23 mouse cellular contexts compared by ENCODE assay signal in genomic region chr14:60629887-60630460, GRCm38 (mm10). TPM values are rescaled to one million over a fixed set of nuclear protein-coding genes. Genes with fewer than 3 reads are reported as not detected.
DNase-seq lines count a peak whose midpoint lies in the region; ATAC-seq and TF ChIP-seq lines count a peak whose summit lies in the region.
"Had no signal": no experiment of that assay in that cellular context is flagged by ENCODE, and none has a peak within 500 bp of the region (broad histone marks: within the 10 kb centered on the region; RNA-seq: fewer than 3 reads in every experiment).

No protein-coding gene starts in this region.

- no peak for TF ChIP-seq CTCF in lung, postnatal 0 days (IDR thresholded peaks at IDR 0.05)
- TF ChIP-seq CTCF in lung, adult 2 months (IDR thresholded peaks at IDR 0.05; ENCODE audit: insufficient read depth, low read length), result no peak

- H3K4me3 ChIP-seq in lung, postnatal 0 days (ENCODE audit: low read depth, low read length), result no peak overlapping the region
- H3K4me3 ChIP-seq in lung, adult 2 months (replicated peaks; ENCODE audit: extremely low read depth, low read depth, low read length), result no peak overlapping the region
- H3K4me3 ChIP-seq in neural tube, embryonic 15.5 days (replicated peaks), result no peak overlapping the region
- H3K4me3 ChIP-seq: embryonic facial prominence, embryonic 10.5 days; forebrain, embryonic 10.5 days; hindbrain, embryonic 15.5 days; midbrain, embryonic 12.5 days had no signal

- no peak overlapping the region for H3K4me2 ChIP-seq in lung, postnatal 0 days (replicated peaks; ENCODE audit: low read depth, low read length)
- no peak overlapping the region for H3K4me2 ChIP-seq in neural tube, embryonic 15.5 days
- H3K4me2 ChIP-seq: hindbrain, embryonic 15.5 days; midbrain, embryonic 12.5 days had no signal

- DNase-seq in adrenal gland, postnatal 14 days, result peak; percentile 42
- no peak for DNase-seq in adrenal gland, adult 8-10 months
- peak; percentile 83 for DNase-seq in lung, postnatal 0 days (ENCODE audit: low spot score)
- DNase-seq in lung, adult 2 months, result no peak
- DNase-seq in lung, postnatal 10 days, result peak; percentile 72
- no peak for DNase-seq in embryo, embryonic 9.5 days (ENCODE audit: extremely low spot score)
- DNase-seq: cerebellum, adult 11 months; cerebellum, adult 9-11 months; forebrain, postnatal 0 days; gastrocnemius, postnatal 36 days; heart, postnatal 4 days; kidney, adult 2 months; kidney, postnatal 36 days; layer of hippocampus, postnatal 36 days; thymus, adult 2 months; thymus, postnatal 4 days had no signal

- H3K27ac ChIP-seq in lung, postnatal 0 days (ENCODE audit: low read length), result 0 out of 2 replicates have a peak overlapping the region, but pooled peaks have one; percentile 4
- no peak overlapping the region for H3K27ac ChIP-seq in neural tube, embryonic 15.5 days (replicated peaks)
- H3K27ac ChIP-seq: embryonic facial prominence, embryonic 10.5 days; forebrain, embryonic 10.5 days; hindbrain, embryonic 15.5 days; midbrain, embryonic 12.5 days; stomach, postnatal 0 days had no signal

- H3K36me3 ChIP-seq in lung, postnatal 0 days (ENCODE audit: insufficient read depth, low read length), result no peaks in the 10 kb centered on the region
- H3K36me3 ChIP-seq in neural tube, embryonic 15.5 days, result no peaks in the 10 kb centered on the region
- H3K36me3 ChIP-seq: embryonic facial prominence, embryonic 10.5 days; forebrain, embryonic 10.5 days; hindbrain, embryonic 15.5 days; midbrain, embryonic 12.5 days had no signal

- H3K9me3 ChIP-seq in lung, postnatal 0 days (ENCODE audit: low read length), result no peaks in the 10 kb centered on the region
- no peaks in the 10 kb centered on the region for H3K9me3 ChIP-seq in neural tube, embryonic 15.5 days (replicated peaks)
- H3K9me3 ChIP-seq: embryonic facial prominence, embryonic 10.5 days; forebrain, embryonic 10.5 days; hindbrain, embryonic 15.5 days; midbrain, embryonic 12.5 days had no signal

- TF ChIP-seq EP300 in lung, postnatal 0 days (IDR thresholded peaks at IDR 0.05), result no peak

- no peak for TF ChIP-seq POLR2A in lung, adult 2 months (IDR thresholded peaks at IDR 0.05; ENCODE audit: borderline replicate concordance, extremely low read depth, low read depth, low read length)

- H3K9ac ChIP-seq in lung, postnatal 0 days (replicated peaks; ENCODE audit: low read depth), result no peak overlapping the region
- no peak overlapping the region for H3K9ac ChIP-seq in neural tube, embryonic 15.5 days (replicated peaks)
- H3K9ac ChIP-seq: forebrain, postnatal 0 days; hindbrain, embryonic 15.5 days; midbrain, embryonic 12.5 days had no signal

- ATAC-seq in lung, postnatal 0 days, result no peak
- ATAC-seq in neural tube, embryonic 15.5 days (ENCODE audit: low FRiP score), result no peak
- ATAC-seq: CD4-positive, CD25-positive, alpha-beta regulatory T cell, adult 4 months; forebrain, postnatal 0 days had no signal

- 49% methylated on average over 9 of the region's 9 CpGs for WGBS in lung, postnatal 0 days
- WGBS in lung, adult 2 months, result 58% methylated on average over 9 of the region's 9 CpGs
- WGBS in neural tube, embryonic 15.5 days, result 74% methylated on average over 9 of the region's 9 CpGs

- H3K27me3 ChIP-seq in lung, postnatal 0 days (replicated peaks; ENCODE audit: insufficient read depth, low read length), result no peaks in the 10 kb centered on the region
- no peaks in the 10 kb centered on the region for H3K27me3 ChIP-seq in neural tube, embryonic 15.5 days (replicated peaks)
- H3K27me3 ChIP-seq: hindbrain, embryonic 15.5 days; midbrain, embryonic 12.5 days had no signal

- no peaks in the 10 kb centered on the region for H3K4me1 ChIP-seq in lung, postnatal 0 days (ENCODE audit: insufficient read depth, low read depth, low read length)
- H3K4me1 ChIP-seq in lung, adult 2 months (ENCODE audit: control insufficient read depth, insufficient read depth, low read length), result peaks cover 4% of the 10 kb centered on the region; the same call in 1 of the 2 replicates
- H3K4me1 ChIP-seq in neural tube, embryonic 15.5 days, result peaks cover 12% of the 10 kb centered on the region

RNA-seq across cellular contexts. Expression of gene Spata13, which starts 3.8 kb away (rescaled TPM):
- total RNA-seq in adrenal gland, postnatal 14 days (2021), result 110 and 120 TPM in 2 replicates
- total RNA-seq in adrenal gland, adult 8-10 months (2022), result 100 to 1,000 TPM; 152 to 256 (median 184) TPM
- 11.7 and 15.5 TPM in 2 replicates for polyA plus RNA-seq in lung, postnatal 0 days (2015; fragmentation: Nextera tagmentation; extraction: Ambion mirVana)
- polyA plus RNA-seq in lung, adult 2 months (2012; rRNA removed), result 20.3 and 20.8 TPM in 2 replicates
- 22.7 and 22.9 TPM in 2 replicates for polyA plus RNA-seq in neural tube, embryonic 15.5 days (2015; fragmentation: Nextera tagmentation; extraction: Ambion mirVana)

Comparison
In these comparisons a context has a peak if more than half of its experiments do, and no peak if none do; other contexts are left out.
1. DNase-seq: peak in adrenal gland, postnatal 14 days (single experiment), lung, postnatal 0 days (single experiment) and lung, postnatal 10 days (single experiment); none in adrenal gland, adult 8-10 months (single experiment), lung, adult 2 months (single experiment) and embryo, embryonic 9.5 days (single experiment).